Mouse (Mus musculus): ENCODE results near the gene Grm4. TPM values are rescaled to one million over a fixed set of nuclear protein-coding genes. Genes with fewer than 3 reads are reported as not detected.
"Not testable (repeated sequence)": the region's sequence is repeated elsewhere in the genome, so short reads cannot be mapped to it uniquely, and the experiment has no call there.

The Grm4 gene
- polyA plus RNA-seq, 1 experiment: not detected

GRCm38 (mm10) chr17:27390019-27390418 lies 131.2 kb downstream of the Grm4 start:
- WGBS: 89% methylated on average over 8 of the region's 8 CpGs
- TF ChIP-seq POLR2A (IDR thresholded peaks at IDR 0.05; ENCODE audit: insufficient read depth, low read depth, low read length) (no peak), CTCF (IDR thresholded peaks at IDR 0.05; ENCODE audit: insufficient read depth, low read depth, low read length) (no peak)
- Histone ChIP-seq H3K4me3 (ENCODE audit: insufficient read depth, low read depth, low read length) (no peak overlapping the region), H3K4me1 (ENCODE audit: control insufficient read depth, insufficient read depth, low read length) (peaks cover 46% of the 10 kb centered on the region), H3K27ac (ENCODE audit: insufficient read depth, low read depth, low read length) (peak overlapping the region; percentile 42)

GRCm38 (mm10) chr17:27389221-27390000 lies 131.8 kb downstream of the Grm4 start:
- peaks cover 46% of the 10 kb centered on the region for H3K4me1 ChIP-seq (ENCODE audit: control insufficient read depth, insufficient read depth, low read length)
- TF ChIP-seq POLR2A (IDR thresholded peaks at IDR 0.05; ENCODE audit: insufficient read depth, low read depth, low read length) (no peak), CTCF (IDR thresholded peaks at IDR 0.05; ENCODE audit: insufficient read depth, low read depth, low read length) (no peak)
- WGBS: 18% methylated on average over 13 of the region's 13 CpGs
- no peak overlapping the region for H3K4me3 ChIP-seq (ENCODE audit: insufficient read depth, low read depth, low read length)
- peak overlapping the region; percentile 42 for H3K27ac ChIP-seq (ENCODE audit: insufficient read depth, low read depth, low read length)

- TF ChIP-seq POLR2A (IDR thresholded peaks at IDR 0.05; ENCODE audit: insufficient read depth, low read depth, low read length): no peak
- WGBS: 39% methylated on average over 1 of the region's 1 CpGs
Observed at GRCm38 (mm10) chr17:27386438-27386837, 134.8 kb downstream of the Grm4 start.

GRCm38 (mm10) chr17:27385513-27386261 lies 135.5 kb downstream of the Grm4 start:
- Histone ChIP-seq H3K4me1 (ENCODE audit: control insufficient read depth, insufficient read depth, low read length) (peaks cover 34% of the 10 kb centered on the region), H3K27ac (ENCODE audit: insufficient read depth, low read depth, low read length) (no peak overlapping the region), H3K4me3 (ENCODE audit: insufficient read depth, low read depth, low read length) (no peak overlapping the region)
- TF ChIP-seq POLR2A (IDR thresholded peaks at IDR 0.05; ENCODE audit: insufficient read depth, low read depth, low read length): no peak
- no peak for TF ChIP-seq CTCF (IDR thresholded peaks at IDR 0.05; ENCODE audit: insufficient read depth, low read depth, low read length)
- WGBS: 29% methylated on average over 17 of the region's 17 CpGs

More at GRCm38 (mm10) chr17:27386438-27386837, 134.8 kb downstream of the Grm4 start:
- Histone ChIP-seq H3K4me3 (ENCODE audit: insufficient read depth, low read depth, low read length) (no peak overlapping the region), H3K4me1 (ENCODE audit: control insufficient read depth, insufficient read depth, low read length) (peaks cover 34% of the 10 kb centered on the region), H3K27ac (ENCODE audit: insufficient read depth, low read depth, low read length) (no peak overlapping the region)

GRCm38 (mm10) chr17:27382916-27383315 lies 138.3 kb downstream of the Grm4 start:
- TF ChIP-seq POLR2A (IDR thresholded peaks at IDR 0.05; ENCODE audit: insufficient read depth, low read depth, low read length) (no peak), CTCF (IDR thresholded peaks at IDR 0.05; ENCODE audit: insufficient read depth, low read depth, low read length) (no peak)
- WGBS: 71% methylated on average over 11 of the region's 11 CpGs
- no peak overlapping the region for H3K27ac ChIP-seq (ENCODE audit: insufficient read depth, low read depth, low read length)
- no peak overlapping the region for H3K4me3 ChIP-seq (ENCODE audit: insufficient read depth, low read depth, low read length)
- H3K4me1 ChIP-seq (ENCODE audit: control insufficient read depth, insufficient read depth, low read length): peaks cover 17% of the 10 kb centered on the region

- 83% methylated on average over 9 of the region's 9 CpGs for WGBS
- H3K4me3 ChIP-seq (ENCODE audit: insufficient read depth, low read depth, low read length); H3K4me1 ChIP-seq (ENCODE audit: control insufficient read depth, insufficient read depth, low read length); H3K27ac ChIP-seq (ENCODE audit: insufficient read depth, low read depth, low read length): not testable (repeated sequence)
Observed at GRCm38 (mm10) chr17:27380911-27381459, 140.2 kb downstream of the Grm4 start.

GRCm38 (mm10) chr17:27378977-27379376 lies 142.2 kb downstream of the Grm4 start:
- no peak overlapping the region for H3K27ac ChIP-seq (ENCODE audit: insufficient read depth, low read depth, low read length)
- H3K4me1 ChIP-seq (ENCODE audit: control insufficient read depth, insufficient read depth, low read length): no peaks in the 10 kb centered on the region
- no peak for TF ChIP-seq POLR2A (IDR thresholded peaks at IDR 0.05; ENCODE audit: insufficient read depth, low read depth, low read length)
- no peak for TF ChIP-seq CTCF (IDR thresholded peaks at IDR 0.05; ENCODE audit: insufficient read depth, low read depth, low read length)
- H3K4me3 ChIP-seq (ENCODE audit: insufficient read depth, low read depth, low read length): no peak overlapping the region
- WGBS: 60% methylated on average over 3 of the region's 3 CpGs

GRCm38 (mm10) chr17:27377151-27377550 lies 144.1 kb downstream of the Grm4 start:
- Histone ChIP-seq H3K4me1 (ENCODE audit: control insufficient read depth, insufficient read depth, low read length) (no peaks in the 10 kb centered on the region), H3K4me3 (ENCODE audit: insufficient read depth, low read depth, low read length) (no peak overlapping the region), H3K27ac (ENCODE audit: insufficient read depth, low read depth, low read length) (no peak overlapping the region)
- no peak for TF ChIP-seq CTCF (IDR thresholded peaks at IDR 0.05; ENCODE audit: insufficient read depth, low read depth, low read length)
- WGBS: 95% methylated on average over 1 of the region's 1 CpGs

GRCm38 (mm10) chr17:27375551-27375950 lies 145.7 kb downstream of the Grm4 start:
- Histone ChIP-seq H3K27ac (ENCODE audit: insufficient read depth, low read depth, low read length) (no peak overlapping the region), H3K4me1 (ENCODE audit: control insufficient read depth, insufficient read depth, low read length) (no peaks in the 10 kb centered on the region), H3K4me3 (ENCODE audit: insufficient read depth, low read depth, low read length) (no peak overlapping the region)
- WGBS: 93% methylated on average over 5 of the region's 5 CpGs
- TF ChIP-seq CTCF (IDR thresholded peaks at IDR 0.05; ENCODE audit: insufficient read depth, low read depth, low read length) (no peak), POLR2A (IDR thresholded peaks at IDR 0.05; ENCODE audit: insufficient read depth, low read depth, low read length) (no peak)

Other genes with a start within 250 kb of the Grm4 start
- gene Hmga1, start 35.1 kb upstream of the Grm4 start, polyA plus RNA-seq (2012; ENCODE audit: insufficient read depth, insufficient read length, low replicate concordance, missing spikeins): not detected in 2 replicates
- not detected in 2 replicates for gene AI413582, start 44.4 kb upstream of the Grm4 start, polyA plus RNA-seq (2012; ENCODE audit: insufficient read depth, insufficient read length, low replicate concordance, missing spikeins)
- gene Nudt3, start 102.1 kb upstream of the Grm4 start, polyA plus RNA-seq (2012; ENCODE audit: insufficient read depth, insufficient read length, low replicate concordance, missing spikeins): 554 TPM in 1 of 2 replicates, not detected in the other
- not detected in 2 replicates for gene RPS10-NUDT3, start 113.8 kb upstream of the Grm4 start, polyA plus RNA-seq (2012; ENCODE audit: insufficient read depth, insufficient read length, low replicate concordance, missing spikeins)
- gene Rps10, start 115.3 kb upstream of the Grm4 start, polyA plus RNA-seq (2012; ENCODE audit: insufficient read depth, insufficient read length, low replicate concordance, missing spikeins): 934 TPM in 1 of 2 replicates, not detected in the other
- gene Pacsin1, start 134.1 kb upstream of the Grm4 start, polyA plus RNA-seq (2012; ENCODE audit: insufficient read depth, insufficient read length, low replicate concordance, missing spikeins): 329 TPM in 1 of 2 replicates, not detected in the other
- not detected in 2 replicates for gene Spdef, start 207.6 kb upstream of the Grm4 start, polyA plus RNA-seq (2012; ENCODE audit: insufficient read depth, insufficient read length, low replicate concordance, missing spikeins)

Measured in olfactory bulb, adult 2 months (tissue).